Mouse (Mus musculus) G1E (cell line): Measurements from ENCODE around the gene Olfr292. TPM values are rescaled to one million over a fixed set of nuclear protein-coding genes. Genes with fewer than 3 reads are reported as not detected.

Experiments
- ATAC-seq: 2 replicates; pipeline ENCODE4 v1.8.0; 2016; ENCODE audit warnings: mild to moderate bottlenecking; ENCODE audit not compliant: insufficient number of reproducible peaks, poor library complexity, low FRiP score, severe bottlenecking; ENCODE audit errors: extremely low read depth
- DNase-seq: peaks from one replicate; pipeline ENCODE4 v3.0.0; 2012; ENCODE audit warnings: low spot score
- H3K27me3 ChIP-seq: 2 replicates; pipeline ENCODE4 v1.6.1; 2012; ENCODE audit warnings: mild to moderate bottlenecking, low read length, inconsistent platforms; ENCODE audit not compliant: insufficient read depth
- H3K36me3 ChIP-seq: replicated peaks from 2 replicates; pipeline ENCODE3; 2012; ENCODE audit warnings: mild to moderate bottlenecking, inconsistent platforms
- H3K4me1 ChIP-seq: 2 replicates; pipeline ENCODE4 v1.6.1; 2012; ENCODE audit warnings: low read depth, low read length, inconsistent platforms, mixed read lengths; ENCODE audit not compliant: insufficient read depth
- H3K4me3 ChIP-seq: 2 replicates; pipeline ENCODE4 v1.5.1; 2012; ENCODE audit warnings: low read depth, mild to moderate bottlenecking, inconsistent platforms, low read length, moderate library complexity, mixed read lengths
- H3K9me3 ChIP-seq: replicated peaks from 2 replicates; pipeline ENCODE4 v1.6.1; 2012; ENCODE audit warnings: inconsistent platforms
- CTCF ChIP-seq: IDR thresholded peaks from 2 replicates; pipeline ENCODE4 v1.5.1; 2012; ENCODE audit warnings: low read depth, low read length, inconsistent platforms, mixed read lengths
- GATA1 ChIP-seq: IDR thresholded peaks from 2 replicates; pipeline ENCODE4 v1.6.1; 2012; ENCODE audit warnings: borderline replicate concordance, low read length, inconsistent platforms, mixed read lengths
- GATA2 ChIP-seq: IDR thresholded peaks from 2 replicates; pipeline ENCODE4 v1.6.1; 2012; ENCODE audit warnings: low read depth, low read length, inconsistent platforms, borderline replicate concordance
- POLR2AphosphoS5 ChIP-seq: IDR thresholded peaks from 2 replicates; pipeline ENCODE4 v1.6.1; 2012; ENCODE audit warnings: low read depth, low read length, inconsistent platforms; ENCODE audit not compliant: insufficient replicate concordance
- TAL1 ChIP-seq: conservative IDR thresholded peaks from 2 replicates; pipeline ENCODE4 v1.6.1; 2012; ENCODE audit warnings: low read depth, low read length, inconsistent platforms, mixed read lengths
- polyA plus RNA-seq: library from polyadenylated mRNA; stranded (reverse); fragments of >175 nt; gene quantifications from 2 replicates; pipeline ENCODE4 v1.2.3, GENCODE M21; 2012
- total RNA-seq, 2 experiments: library from RNA; stranded (forward) in 1 of 2; stranded (reverse) in 1 of 2; fragments of 200-1000 nt in 1 of 2; fragments of >200 nt in 1 of 2; fragmentation: Nextera tagmentation in 1 of 2; gene quantifications; 2 replicates each; pipeline ENCODE4 v1.2.3; 2014 to 2017

Gene Olfr292
- total RNA-seq (2014; fragmentation: Nextera tagmentation), result not detected in 2 replicates
- 0.06 and 0.11 TPM in 2 replicates for total RNA-seq (2017)
- polyA plus RNA-seq, result not detected in 2 replicates

DNA sequence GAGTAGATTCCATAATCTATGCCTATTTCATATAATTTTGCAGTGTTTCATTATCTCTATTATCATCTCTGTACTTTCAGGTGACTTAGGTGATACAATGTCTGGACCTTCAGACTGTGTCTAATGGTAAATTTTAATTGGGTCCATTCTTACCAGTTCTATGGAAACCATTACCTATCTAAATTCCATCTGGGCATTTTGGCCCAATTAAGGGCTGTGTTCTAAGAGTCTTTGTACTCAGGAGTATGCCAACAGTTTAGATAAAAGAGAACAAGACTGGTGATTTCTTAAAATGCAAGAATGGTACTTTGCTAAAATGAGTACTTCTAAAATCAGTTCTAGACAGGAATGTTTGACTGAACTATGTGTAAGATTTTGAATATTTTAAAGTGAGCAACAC is at the start of gene Olfr292:
Gene Olfr292, plus strand, starts transcription at position 301 of the 400 bp plus-strand sequence.
- DNase-seq, result no peak
- ATAC-seq, result no peak
- H3K4me3 ChIP-seq, result no peak within 1 kb of the TSS
- TF ChIP-seq TAL1 (no peak), POLR2AphosphoS5 (no peak), GATA1 (no peak), GATA2 (no peak), CTCF (no peak)
- H3K4me1 ChIP-seq, result no peaks in the 10 kb centered on the region
- no peaks in the 10 kb centered on the region for H3K27me3 ChIP-seq
- no peaks in the 10 kb centered on the region for H3K9me3 ChIP-seq
- H3K36me3 ChIP-seq, result no peaks in the 10 kb centered on the region

DNA sequence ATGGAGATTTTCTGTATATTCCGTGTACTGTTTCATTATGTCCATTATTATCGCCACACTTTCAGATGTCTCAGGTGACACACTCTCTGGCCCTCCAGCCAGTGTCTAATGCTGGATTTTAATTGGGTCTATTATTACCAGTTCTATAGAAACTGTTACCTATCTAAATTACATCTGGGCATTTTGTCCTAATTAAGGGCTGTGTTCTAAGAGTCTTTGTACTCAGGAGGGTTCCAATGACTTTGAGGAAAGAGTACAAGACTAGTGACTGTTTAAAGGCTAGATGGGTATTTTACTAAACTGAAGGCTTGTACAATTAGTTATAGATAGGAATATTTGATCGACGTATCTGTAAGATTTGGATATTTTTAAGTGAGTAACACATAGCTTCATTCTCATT is 39.4 kb upstream of the Olfr292 start, which contains the start of gene Olfr293:
Gene Olfr293, plus strand, starts transcription at position 301 of the 400 bp plus-strand sequence.
- Histone ChIP-seq H3K4me3 (no peak within 1 kb of the TSS), H3K9me3 (no peaks in the 10 kb centered on the region), H3K27me3 (no peaks in the 10 kb centered on the region), H3K36me3 (no peaks in the 10 kb centered on the region), H3K4me1 (no peaks in the 10 kb centered on the region)
- TF ChIP-seq GATA2 (no peak), CTCF (no peak), POLR2AphosphoS5 (no peak), TAL1 (no peak), GATA1 (no peak)
- ATAC-seq (no peak), DNase-seq (no peak)

DNA sequence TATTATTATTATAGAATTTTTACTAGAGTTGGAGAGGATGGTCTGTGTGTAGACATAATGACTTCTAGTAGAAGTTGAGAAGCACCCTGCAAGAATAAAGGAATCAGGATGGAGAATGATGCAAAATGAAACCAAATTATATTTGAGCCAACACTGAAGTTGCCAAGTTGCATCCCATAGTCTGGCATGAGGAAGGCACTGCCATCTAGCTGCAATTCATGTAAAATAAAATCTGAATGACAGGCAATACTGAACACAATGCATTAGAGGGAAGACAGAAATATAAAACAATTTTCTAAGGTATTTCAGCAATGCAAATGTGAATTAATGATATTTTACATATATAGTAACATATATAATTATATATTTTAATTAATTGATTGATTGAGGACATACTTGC is 36.9 kb downstream of the Olfr292 start:
- H3K4me1 ChIP-seq, result no peaks in the 10 kb centered on the region
- no peaks in the 10 kb centered on the region for H3K27me3 ChIP-seq
- TF ChIP-seq GATA1, result no peak
- TF ChIP-seq GATA2, result no peak
- TF ChIP-seq TAL1, result no peak
- no peak for TF ChIP-seq CTCF
- no peak for TF ChIP-seq POLR2AphosphoS5
- no peaks in the 10 kb centered on the region for H3K36me3 ChIP-seq
- ATAC-seq (no peak), DNase-seq (no peak)
- no peaks in the 10 kb centered on the region for H3K9me3 ChIP-seq
- no peak overlapping the region for H3K4me3 ChIP-seq

Other genes starting within 250 kb of the Olfr292 start
- not detected in 2 replicates for gene Olfr299, start 228.4 kb upstream of the Olfr292 start, total RNA-seq (2014; fragmentation: Nextera tagmentation)
- gene Olfr299, start 228.4 kb upstream of the Olfr292 start, total RNA-seq (2017), result 0.05 TPM in 1 of 2 replicates, not detected in the other
- gene Olfr299, start 228.4 kb upstream of the Olfr292 start, polyA plus RNA-seq, result not detected in 2 replicates
- gene Olfr298, start 195.8 kb upstream of the Olfr292 start, total RNA-seq (2014; fragmentation: Nextera tagmentation), result not detected in 2 replicates
- gene Olfr298, start 195.8 kb upstream of the Olfr292 start, total RNA-seq (2017), result 0.12 TPM in 1 of 2 replicates, not detected in the other
- gene Olfr298, start 195.8 kb upstream of the Olfr292 start, polyA plus RNA-seq, result not detected in 2 replicates
- not detected in 2 replicates for gene Olfr297, start 168.4 kb upstream of the Olfr292 start, total RNA-seq (2014; fragmentation: Nextera tagmentation)
- 0.06 TPM in 1 of 2 replicates, not detected in the other for gene Olfr297, start 168.4 kb upstream of the Olfr292 start, total RNA-seq (2017)
- gene Olfr297, start 168.4 kb upstream of the Olfr292 start, polyA plus RNA-seq, result not detected in 2 replicates
- gene Olfr295, start 104.5 kb upstream of the Olfr292 start, total RNA-seq (2014; fragmentation: Nextera tagmentation), result not detected in 2 replicates
- 0.06 and 0.27 TPM in 2 replicates for gene Olfr295, start 104.5 kb upstream of the Olfr292 start, total RNA-seq (2017)
- gene Olfr295, start 104.5 kb upstream of the Olfr292 start, polyA plus RNA-seq, result not detected in 2 replicates
- not detected in 2 replicates for gene Olfr294, start 71.7 kb upstream of the Olfr292 start, total RNA-seq (2014; fragmentation: Nextera tagmentation)
- 0.12 and 0.16 TPM in 2 replicates for gene Olfr294, start 71.7 kb upstream of the Olfr292 start, total RNA-seq (2017)
- gene Olfr294, start 71.7 kb upstream of the Olfr292 start, polyA plus RNA-seq, result not detected in 2 replicates
- gene Olfr293, start 39.3 kb upstream of the Olfr292 start, total RNA-seq (2014; fragmentation: Nextera tagmentation), result not detected in 2 replicates
- 0.33 and 0.35 TPM in 2 replicates for gene Olfr293, start 39.3 kb upstream of the Olfr292 start, total RNA-seq (2017)
- not detected in 2 replicates for gene Olfr293, start 39.3 kb upstream of the Olfr292 start, polyA plus RNA-seq
- not detected in 2 replicates for gene Folh1, start 87.6 kb downstream of the Olfr292 start, total RNA-seq (2014; fragmentation: Nextera tagmentation)
- gene Folh1, start 87.6 kb downstream of the Olfr292 start, total RNA-seq (2017), result 0.05 and 0.06 TPM in 2 replicates
- not detected in 2 replicates for gene Folh1, start 87.6 kb downstream of the Olfr292 start, polyA plus RNA-seq
- not detected in 2 replicates for gene Vmn2r77, start 106.7 kb downstream of the Olfr292 start, total RNA-seq (2014; fragmentation: Nextera tagmentation)
- gene Vmn2r77, start 106.7 kb downstream of the Olfr292 start, total RNA-seq (2017), result 0.06 TPM in 1 of 2 replicates, not detected in the other
- not detected in 2 replicates for gene Vmn2r77, start 106.7 kb downstream of the Olfr292 start, polyA plus RNA-seq
- gene Vmn2r78, start 226.8 kb downstream of the Olfr292 start, total RNA-seq (2014; fragmentation: Nextera tagmentation), result not detected in 2 replicates
- gene Vmn2r78, start 226.8 kb downstream of the Olfr292 start, total RNA-seq (2017), result 0.05 and 0.06 TPM in 2 replicates
- not detected in 2 replicates for gene Vmn2r78, start 226.8 kb downstream of the Olfr292 start, polyA plus RNA-seq